Mouse (Mus musculus) megakaryocyte-erythroid progenitor cell, adult 5 weeks (primary cell): ENCODE data around the gene Spag17. TPM values are rescaled to one million over a fixed set of nuclear protein-coding genes. Genes with fewer than 3 reads are reported as not detected.

ENCODE experiments used
- polyA plus RNA-seq: library from polyadenylated mRNA; stranded (reverse); fragments of >175 nt; gene quantifications from 2 replicates; pipeline ENCODE4 v1.2.3, GENCODE M21; 2012

Gene Spag17
- polyA plus RNA-seq = not detected in 2 replicates

DNA sequence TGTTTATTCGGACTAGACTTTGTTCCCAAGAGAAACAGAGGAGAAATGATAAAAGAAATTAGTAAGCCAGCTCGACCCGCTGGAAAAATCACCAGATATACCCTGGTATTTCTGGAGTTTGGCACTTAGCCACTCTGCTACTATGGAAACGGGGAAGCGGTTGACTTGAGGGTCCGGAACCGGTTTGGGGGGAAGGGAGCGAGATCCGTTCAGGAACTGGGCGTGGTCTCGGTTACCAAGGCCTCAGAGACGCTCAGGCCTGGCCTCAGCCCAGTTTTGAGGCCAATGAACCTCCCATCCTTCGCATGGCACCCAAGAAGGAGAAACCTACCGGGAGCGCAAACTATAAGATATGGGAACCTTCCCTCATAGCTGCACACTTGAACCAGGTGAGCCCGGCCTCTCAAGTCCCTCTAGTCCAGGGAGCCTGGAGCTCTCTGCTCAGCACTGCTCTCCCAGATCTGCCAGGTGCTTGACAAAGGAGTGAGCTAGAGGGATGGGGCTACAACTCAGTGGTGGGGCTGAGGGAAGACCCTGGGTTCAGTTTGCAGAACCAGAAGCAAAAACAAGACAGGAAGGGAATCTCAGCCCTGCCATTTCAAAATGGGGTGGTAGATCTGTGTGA lies at the start of gene Spag17:
Gene Spag17 (plus strand): TSS at position 220 of the 625 bp plus-strand sequence.

GRCm38 (mm10) chr3:100162315-100163105 lies 277.3 kb downstream of the Spag17 start, which contains the start of the genes Gdap2 and Wdr3:
TSS of gene Gdap2 (plus strand) at chr3:100162381.
TSS of gene Wdr3 (minus strand) at chr3:100162407.

